ENCODE assay signal across 25 mouse cellular contexts in the genomic region with DNA sequence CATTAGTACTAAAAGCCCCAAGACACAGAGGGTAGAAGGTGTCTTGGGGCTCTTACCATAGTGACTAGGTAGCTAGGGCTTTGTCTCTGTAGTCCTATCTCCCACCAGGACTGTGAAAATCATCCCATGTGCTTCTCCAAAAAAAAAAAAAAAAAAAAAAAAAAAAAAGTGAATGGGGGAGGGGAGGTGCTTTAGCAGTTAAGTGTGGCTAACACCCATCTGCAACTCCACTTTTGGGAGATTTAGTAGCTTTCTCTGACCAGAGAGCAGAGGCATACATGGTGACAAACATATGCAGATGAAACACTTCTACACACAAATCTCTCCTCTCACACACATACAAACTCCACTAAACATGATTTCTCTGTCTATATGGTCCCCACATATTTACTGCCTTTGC. TPM values are rescaled to one million over a fixed set of nuclear protein-coding genes. Genes with fewer than 3 reads are reported as not detected.
DNase-seq lines count a peak whose midpoint lies in the region; ATAC-seq and TF ChIP-seq lines count a peak whose summit lies in the region.
"Had no signal": no experiment of that assay in that cellular context is flagged by ENCODE, and none has a peak within 500 bp of the region (broad histone marks: within the 10 kb centered on the region; RNA-seq: fewer than 3 reads in every experiment).

No protein-coding gene starts in this region.

- H3K36me3 ChIP-seq in hindbrain, embryonic 14.5 days (replicated peaks; ENCODE audit: control insufficient read depth, insufficient read depth) = peaks cover 70% of the 10 kb centered on the region
- H3K36me3 ChIP-seq in hindbrain, embryonic 16.5 days (ENCODE audit: control insufficient read depth, insufficient read depth, low read length) = peaks cover 23% of the 10 kb centered on the region
- H3K36me3 ChIP-seq in CH12.LX (replicated peaks in 1 of 2; ENCODE audit: control insufficient read depth in 1 of 2, insufficient read depth in 1 of 2, low read length in 1 of 2) = peaks cover 66 to 77% of the 10 kb centered on the region in 2 experiments
- H3K36me3 ChIP-seq in ES-E14 (ENCODE audit: control insufficient read depth, insufficient read depth, low read length, poor library complexity, severe bottlenecking) = peaks cover 27% of the 10 kb centered on the region
- H3K36me3 ChIP-seq in MEL (ENCODE audit: control insufficient read depth in 1 of 2, insufficient read depth in 2 of 2, low read length in 2 of 2) = peaks cover 2 to 35% of the 10 kb centered on the region in 2 experiments; a peak in 3 of 4 replicates

- H3K4me2 ChIP-seq in hindbrain, embryonic 14.5 days (replicated peaks) = no peak overlapping the region
- no peak overlapping the region for H3K4me2 ChIP-seq in hindbrain, embryonic 16.5 days (ENCODE audit: low read length)
- H3K4me2 ChIP-seq in CH12.LX (ENCODE audit: insufficient read depth, low read depth, poor library complexity, severe bottlenecking) = no peak overlapping the region

- no peak for TF ChIP-seq CTCF in CH12.LX (conservative IDR thresholded peaks at IDR 0.05 in 1 of 2, IDR thresholded peaks at IDR 0.05 in 1 of 2; ENCODE audit: low read depth in 2 of 2, low read length in 2 of 2)
- TF ChIP-seq CTCF in MEL (IDR thresholded peaks at IDR 0.05 in 2 of 3, conservative IDR thresholded peaks at IDR 0.05 in 1 of 3; ENCODE audit: control insufficient read depth in 1 of 3, insufficient read depth in 1 of 3, low read depth in 2 of 3, low read length in 3 of 3, poor library complexity in 1 of 3, severe bottlenecking in 1 of 3) = no peak

- no peak overlapping the region for H3K27ac ChIP-seq in hindbrain, embryonic 14.5 days
- H3K27ac ChIP-seq in hindbrain, embryonic 16.5 days (ENCODE audit: low read depth, low read length) = no peak overlapping the region
- H3K27ac ChIP-seq in CH12.LX (ENCODE audit: insufficient read depth, low read depth) (no peak overlapping the region), ES-E14 (ENCODE audit: insufficient read depth, low read depth, low read length, poor library complexity, severe bottlenecking) (no peak overlapping the region), MEL (ENCODE audit: control insufficient read depth, low read depth, low read length) (no peak overlapping the region)

- dilution Hi-C loops in CH12.LX (cut with MboI; ENCODE audit: extremely low pct_ligation_motif_present, extremely low pct_unique_long_range_greater_than_20kb, low sequenced_read_pairs) = no loop called here

- H3K27me3 ChIP-seq in hindbrain, embryonic 14.5 days (ENCODE audit: control insufficient read depth, insufficient read depth, low read length) = no peaks in the 10 kb centered on the region
- H3K27me3 ChIP-seq in hindbrain, embryonic 16.5 days (replicated peaks; ENCODE audit: control insufficient read depth, insufficient read depth, low read length) = no peaks in the 10 kb centered on the region
- H3K27me3 ChIP-seq in CH12.LX (replicated peaks) (no peaks in the 10 kb centered on the region), MEL (ENCODE audit: control insufficient read depth in 1 of 2, insufficient read depth in 2 of 2, low read length in 2 of 2) (no peaks in the 10 kb centered on the region)
- H3K27me3 ChIP-seq: Patski had no signal

- H3K9ac ChIP-seq in hindbrain, embryonic 14.5 days = no peak overlapping the region
- no peak overlapping the region for H3K9ac ChIP-seq in hindbrain, embryonic 16.5 days (ENCODE audit: low read depth, low read length)
- H3K9ac ChIP-seq in CH12.LX (ENCODE audit: insufficient read depth, low read depth) = no peak overlapping the region
- no peak overlapping the region for H3K9ac ChIP-seq in ES-E14 (ENCODE audit: insufficient read depth, low read depth, low read length, poor library complexity, severe bottlenecking)
- H3K9ac ChIP-seq in MEL (ENCODE audit: control insufficient read depth, low read depth, low read length, poor library complexity, severe bottlenecking) = no peak overlapping the region

- TF ChIP-seq RAD21 in CH12.LX (IDR thresholded peaks at IDR 0.05; ENCODE audit: low read depth, low read length) (no peak), MEL (IDR thresholded peaks at IDR 0.05; ENCODE audit: low read depth, low read length) (no peak)

- in situ Hi-C loops in CH12.LX (cut with MboI; ENCODE audit: low pct_ligation_motif_present, low pct_unique_long_range_greater_than_20kb, low sequenced_read_pairs) (no loop called here), ES-E14 (cut with MboI; ENCODE audit: low sequenced_read_pairs in 2 of 2, unreplicated experiment in 2 of 2) (no loop called here)

- no peak overlapping the region for H3K4me3 ChIP-seq in hindbrain, embryonic 14.5 days (replicated peaks; ENCODE audit: low read length)
- H3K4me3 ChIP-seq in hindbrain, embryonic 16.5 days (ENCODE audit: low read length) = no peak overlapping the region
- no peak overlapping the region for H3K4me3 ChIP-seq in CH12.LX (replicated peaks in 1 of 3; ENCODE audit: low read depth in 2 of 3, low read length in 2 of 3, poor library complexity in 1 of 3)
- no peak overlapping the region for H3K4me3 ChIP-seq in ES-E14 (ENCODE audit: insufficient read depth in 1 of 2, low read depth in 1 of 2, low read length in 2 of 2, poor library complexity in 1 of 2, severe bottlenecking in 1 of 2)
- no peak overlapping the region for H3K4me3 ChIP-seq in MEL (ENCODE audit: control insufficient read depth in 1 of 2, insufficient read depth in 1 of 2, low read depth in 2 of 2, low read length in 2 of 2)

- no peaks in the 10 kb centered on the region for H3K4me1 ChIP-seq in hindbrain, embryonic 14.5 days (replicated peaks; ENCODE audit: control insufficient read depth, insufficient read depth, low read length)
- H3K4me1 ChIP-seq in hindbrain, embryonic 16.5 days (ENCODE audit: control insufficient read depth, insufficient read depth, low read depth, low read length) = no peaks in the 10 kb centered on the region
- H3K4me1 ChIP-seq in CH12.LX (ENCODE audit: control insufficient read depth in 1 of 2, insufficient read depth in 2 of 2) = no peaks in the 10 kb centered on the region
- no peaks in the 10 kb centered on the region; a peak in 1 of 4 replicates for H3K4me1 ChIP-seq in ES-E14 (ENCODE audit: control insufficient read depth in 2 of 2, insufficient read depth in 2 of 2, low read length in 2 of 2, poor library complexity in 1 of 2)
- no peaks in the 10 kb centered on the region for H3K4me1 ChIP-seq in MEL (ENCODE audit: control insufficient read depth in 1 of 2, insufficient read depth in 2 of 2, low read length in 2 of 2)

- no peaks in the 10 kb centered on the region for H3K79me2 ChIP-seq in CH12.LX (replicated peaks; ENCODE audit: control insufficient read depth, extremely low read depth, insufficient read depth, poor library complexity, severe bottlenecking)
- no peaks in the 10 kb centered on the region for H3K79me2 ChIP-seq in MEL (ENCODE audit: control insufficient read depth, insufficient read depth, low read length, poor library complexity)

- no peak for ATAC-seq in hindbrain, embryonic 14.5 days (ENCODE audit: low FRiP score)
- no peak for ATAC-seq in hindbrain, embryonic 16.5 days
- ATAC-seq: activated CD4-positive, CD25-positive, alpha-beta regulatory T cell, adult 4 months; CD4-positive, CD25-positive, alpha-beta regulatory T cell, adult 4 months; Patski had no signal

- TF ChIP-seq POLR2A in CH12.LX (IDR thresholded peaks at IDR 0.05; ENCODE audit: low read depth, low read length) (no peak; the same call in 1 of the 2 replicates), MEL (IDR thresholded peaks at IDR 0.05; ENCODE audit: control insufficient read depth in 1 of 2, insufficient read depth in 1 of 2, low read depth in 1 of 2, low read length in 2 of 2, poor library complexity in 1 of 2) (no peak)

- no peaks in the 10 kb centered on the region for H3K9me3 ChIP-seq in hindbrain, embryonic 14.5 days (ENCODE audit: control insufficient read depth, low read length)
- no peaks in the 10 kb centered on the region for H3K9me3 ChIP-seq in hindbrain, embryonic 16.5 days (ENCODE audit: control insufficient read depth, low read length)
- H3K9me3 ChIP-seq in CH12.LX (replicated peaks; ENCODE audit: low read length) (no peaks in the 10 kb centered on the region), ES-E14 (ENCODE audit: control insufficient read depth, insufficient read depth, low read depth, low read length) (no peaks in the 10 kb centered on the region), MEL (replicated peaks; ENCODE audit: insufficient read depth, low read length) (no peaks in the 10 kb centered on the region)
- H3K9me3 ChIP-seq: G1E had no signal

- TF ChIP-seq EP300 in CH12.LX (IDR thresholded peaks at IDR 0.05; ENCODE audit: low read length) = no peak
- TF ChIP-seq EP300 in MEL (IDR thresholded peaks at IDR 0.05; ENCODE audit: low read depth in 1 of 2, low read length in 2 of 2) = no peak

- intact Hi-C loops in heart, postnatal 14 days (cut with DNase I) = no loop called here

- peak; percentile 21 for DNase-seq in hindbrain, embryonic 14.5 days (ENCODE audit: low spot score)
- no peak for DNase-seq in CH12.LX (ENCODE audit: extremely low read depth)
- DNase-seq in ES-E14 (ENCODE audit: low read depth, low spot score) = no peak
- no peak for DNase-seq in MEL (ENCODE audit: low read depth, low spot score)
- DNase-seq in adipocyte (ENCODE audit: low spot score) = no peak
- no peak for DNase-seq in heart, postnatal 14 days
- DNase-seq in kidney, adult 8-10 months = no peak
- DNase-seq: adrenal gland, adult 2 months; adrenal gland, adult 8-10 months; adrenal gland, postnatal 10 days; adrenal gland, postnatal 14 days; adrenal gland, postnatal 25 days; adrenal gland, postnatal 36 days; B cell, adult 2 months; cerebellum, adult 11 months; cerebellum, adult 11-12 months; cerebellum, adult 18-20 months; cerebellum, adult 2 months; cerebellum, adult 8-10 months; cerebellum, adult 9-10 months had no signal

RNA-seq across cellular contexts. Expression of a gene that starts 6.8 kb away (rescaled TPM):
- polyA plus RNA-seq in hindbrain, embryonic 14.5 days (2014; fragmentation: Nextera tagmentation; extraction: Ambion mirVana) = 86.8 and 94.0 TPM in 2 replicates
- 96.8 and 98.1 TPM in 2 replicates for polyA plus RNA-seq in hindbrain, embryonic 16.5 days (2015; fragmentation: Nextera tagmentation; extraction: Ambion mirVana)
- total RNA-seq in CH12.LX (2012; rRNA removed) = 18.4 and 18.9 TPM in 2 replicates
- 39.8 and 42.0 TPM in 2 replicates for total RNA-seq in CH12.LX (2014; rRNA removed)
- 33.0 and 37.8 TPM in 2 replicates for polyA plus RNA-seq in CH12.LX (2012; ENCODE audit: insufficient read length, low read depth)
- 24.7 and 33.6 TPM in 2 replicates for total RNA-seq in ES-E14 (2012; rRNA removed)
- total RNA-seq in MEL (2012; rRNA removed) = 24.5 and 25.2 TPM in 2 replicates
- 10 to 100 TPM in 1 of 2 experiments, not detected in 1; 46.8 TPM for polyA plus RNA-seq in MEL (2012; ENCODE audit: insufficient read depth in 1 of 2, insufficient read length in 2 of 2, low read depth in 1 of 2, low replicate concordance in 2 of 2, missing spikeins in 1 of 2)
- total RNA-seq in heart, postnatal 14 days (2021) = 10 to 100 TPM; 51.3 to 52.6 TPM

RNA-seq across cellular contexts. Expression of a gene that starts 11.7 kb away (rescaled TPM):
- polyA plus RNA-seq in hindbrain, embryonic 14.5 days (2014; fragmentation: Nextera tagmentation; extraction: Ambion mirVana) = 122 and 126 TPM in 2 replicates
- 161 and 164 TPM in 2 replicates for polyA plus RNA-seq in hindbrain, embryonic 16.5 days (2015; fragmentation: Nextera tagmentation; extraction: Ambion mirVana)
- total RNA-seq in CH12.LX (2012; rRNA removed) (88.5 and 106 TPM in 2 replicates), CH12.LX (2014; rRNA removed) (130 and 134 TPM in 2 replicates), ES-E14 (2012; rRNA removed) (84.0 and 110 TPM in 2 replicates), MEL (2012; rRNA removed) (201 and 202 TPM in 2 replicates)
- polyA plus RNA-seq in CH12.LX (2012; ENCODE audit: insufficient read length, low read depth) (126 and 137 TPM in 2 replicates), MEL (2012; ENCODE audit: insufficient read depth in 1 of 2, insufficient read length in 2 of 2, low read depth in 1 of 2, low replicate concordance in 2 of 2, missing spikeins in 1 of 2) (100 to 1,000 TPM in 1 of 2 experiments, not detected in 1; 320 TPM)
- 100 to 1,000 TPM; 101 to 123 TPM for total RNA-seq in heart, postnatal 14 days (2021)

RNA-seq across cellular contexts. Expression of a gene that starts 16.6 kb away (rescaled TPM):
- 19.8 TPM in 2 replicates for polyA plus RNA-seq in hindbrain, embryonic 14.5 days (2014; fragmentation: Nextera tagmentation; extraction: Ambion mirVana)
- 26.1 and 40.5 TPM in 2 replicates for polyA plus RNA-seq in hindbrain, embryonic 16.5 days (2015; fragmentation: Nextera tagmentation; extraction: Ambion mirVana)
- 8.9 and 13.2 TPM in 2 replicates for total RNA-seq in CH12.LX (2012; rRNA removed)
- total RNA-seq in CH12.LX (2014; rRNA removed) = 2.6 and 3.8 TPM in 2 replicates
- 2.7 and 5.0 TPM in 2 replicates for polyA plus RNA-seq in CH12.LX (2012; ENCODE audit: insufficient read length, low read depth)
- 1.7 and 2.3 TPM in 2 replicates for total RNA-seq in ES-E14 (2012; rRNA removed)
- total RNA-seq in MEL (2012; rRNA removed) = 8.7 and 14.4 TPM in 2 replicates
- polyA plus RNA-seq in MEL (2012; ENCODE audit: insufficient read depth in 1 of 2, insufficient read length in 2 of 2, low read depth in 1 of 2, low replicate concordance in 2 of 2, missing spikeins in 1 of 2) = 10 to 100 TPM in 1 of 2 experiments, not detected in 1; 22.2 TPM
- 100 to 1,000 TPM; 516 to 570 TPM for total RNA-seq in heart, postnatal 14 days (2021)

RNA-seq across cellular contexts. Expression of a gene that starts 16.6 kb away (rescaled TPM):
- 11.9 TPM in 2 replicates for polyA plus RNA-seq in hindbrain, embryonic 14.5 days (2014; fragmentation: Nextera tagmentation; extraction: Ambion mirVana)
- 13.6 and 17.2 TPM in 2 replicates for polyA plus RNA-seq in hindbrain, embryonic 16.5 days (2015; fragmentation: Nextera tagmentation; extraction: Ambion mirVana)
- total RNA-seq in CH12.LX (2012; rRNA removed) = 35.5 and 37.1 TPM in 2 replicates
- 37.1 and 41.6 TPM in 2 replicates for total RNA-seq in CH12.LX (2014; rRNA removed)
- 19.3 and 22.1 TPM in 2 replicates for polyA plus RNA-seq in CH12.LX (2012; ENCODE audit: insufficient read length, low read depth)
- total RNA-seq in ES-E14 (2012; rRNA removed) = 5.3 and 8.2 TPM in 2 replicates
- 26.1 and 29.9 TPM in 2 replicates for total RNA-seq in MEL (2012; rRNA removed)
- polyA plus RNA-seq in MEL (2012; ENCODE audit: insufficient read depth in 1 of 2, insufficient read length in 2 of 2, low read depth in 1 of 2, low replicate concordance in 2 of 2, missing spikeins in 1 of 2) = 10 to 100 TPM in 1 of 2 experiments, not detected in 1; 22.0 TPM
- total RNA-seq in heart, postnatal 14 days (2021) = 10 to 100 TPM; 29.1 to 29.8 TPM

RNA-seq across cellular contexts. Expression of a gene that starts 21.7 kb away (rescaled TPM):
- polyA plus RNA-seq in hindbrain, embryonic 14.5 days (2014; fragmentation: Nextera tagmentation; extraction: Ambion mirVana) = 228 and 235 TPM in 2 replicates
- polyA plus RNA-seq in hindbrain, embryonic 16.5 days (2015; fragmentation: Nextera tagmentation; extraction: Ambion mirVana) = 224 and 229 TPM in 2 replicates
- total RNA-seq in CH12.LX (2012; rRNA removed) (120 and 148 TPM in 2 replicates), CH12.LX (2014; rRNA removed) (182 and 208 TPM in 2 replicates), ES-E14 (2012; rRNA removed) (153 and 165 TPM in 2 replicates), MEL (2012; rRNA removed) (162 and 175 TPM in 2 replicates)
- polyA plus RNA-seq in CH12.LX (2012; ENCODE audit: insufficient read length, low read depth) (197 and 199 TPM in 2 replicates), MEL (2012; ENCODE audit: insufficient read depth in 1 of 2, insufficient read length in 2 of 2, low read depth in 1 of 2, low replicate concordance in 2 of 2, missing spikeins in 1 of 2) (100 to 1,000 TPM; 107 to 223 TPM)
- total RNA-seq in heart, postnatal 14 days (2021) = 10 to 100 TPM; 35.3 to 39.2 TPM

Comparison
In these comparisons a context has a peak if more than half of its experiments do, and no peak if none do; other contexts are left out.
1. RNA of a gene that starts 16.6 kb away (total RNA-seq): 516 to 570 TPM in heart, postnatal 14 days; 8.7 to 14.4 TPM in MEL, 2.6 to 13.2 TPM in CH12.LX and 1.7 to 2.3 TPM in ES-E14; every median in the first group is over 10 times any median in the second.